Mouse (Mus musculus) lung, postnatal 36 days (tissue): ENCODE data around the gene Tnfsf14.

Experiments used
- DNase-seq: peaks from one replicate; pipeline ENCODE4 v3.0.0; 2022; ENCODE audit warnings: mixed read lengths

Tnfsf14 gene

GRCm38 (mm10) chr17:57201841-57202724 is 8.1 kb upstream of the Tnfsf14 start:
- DNase-seq, result no peak

GRCm38 (mm10) chr17:57198252-57198651 is 4.3 kb upstream of the Tnfsf14 start:
- peak; percentile 44 for DNase-seq

GRCm38 (mm10) chr17:57195326-57196010 is 1.5 kb upstream of the Tnfsf14 start:
- DNase-seq, result no peak

- DNase-seq, result no peak
Measured at GRCm38 (mm10) chr17:57194771-57195170, 794 bp upstream of the Tnfsf14 start.

GRCm38 (mm10) chr17:57188510-57189192 is 5.3 kb downstream of the Tnfsf14 start:
- DNase-seq, result no peak

GRCm38 (mm10) chr17:57185641-57186040 is 8.3 kb downstream of the Tnfsf14 start:
- no peak for DNase-seq

GRCm38 (mm10) chr17:57182871-57183270 is 11.1 kb downstream of the Tnfsf14 start:
- no peak for DNase-seq

- peak; percentile 57 for DNase-seq
Measured at GRCm38 (mm10) chr17:57180363-57180762, 13.6 kb downstream of the Tnfsf14 start.

GRCm38 (mm10) chr17:57173351-57173750 is 20.6 kb downstream of the Tnfsf14 start:
- peak; percentile 3 for DNase-seq

GRCm38 (mm10) chr17:57172378-57172777 is 21.6 kb downstream of the Tnfsf14 start:
- no peak for DNase-seq

- no peak for DNase-seq
Measured at GRCm38 (mm10) chr17:57170616-57171260, 23.2 kb downstream of the Tnfsf14 start.

- DNase-seq, result peak; percentile 93
Measured at GRCm38 (mm10) chr17:57166800-57167791, 26.9 kb downstream of the Tnfsf14 start.

- DNase-seq, result no peak
Measured at GRCm38 (mm10) chr17:57153787-57154186, 40.2 kb downstream of the Tnfsf14 start.

GRCm38 (mm10) chr17:57153006-57153405 is 41.0 kb downstream of the Tnfsf14 start:
- DNase-seq, result no peak

- no peak for DNase-seq
Measured at GRCm38 (mm10) chr17:57148994-57149803, 44.8 kb downstream of the Tnfsf14 start, which contains the start of gene Cd70. TSS of gene Cd70 (minus strand) at chr17:57149777.

GRCm38 (mm10) chr17:57148343-57148742 is 45.6 kb downstream of the Tnfsf14 start:
- no peak for DNase-seq

- DNase-seq, result no peak
Measured at GRCm38 (mm10) chr17:57145115-57145514, 48.9 kb downstream of the Tnfsf14 start.

GRCm38 (mm10) chr17:57143704-57144103 is 50.3 kb downstream of the Tnfsf14 start:
- no peak for DNase-seq

GRCm38 (mm10) chr17:57139708-57140107 is 54.3 kb downstream of the Tnfsf14 start:
- DNase-seq, result no peak
